Mouse (Mus musculus) stomach, embryonic 16.5 days (tissue): ENCODE measurements around the gene Spsb1. TPM values are rescaled to one million over a fixed set of nuclear protein-coding genes. Genes with fewer than 3 reads are reported as not detected.

Source experiments
- ATAC-seq: fragments of 200-750 bp; cut with Nextera tagmentation; 2 replicates; pipeline ENCODE4 v1.8.0; 2017; ENCODE audit warnings: moderate number of reproducible peaks, moderate TSS enrichment; ENCODE audit not compliant: insufficient read depth, low FRiP score
- H3K27ac ChIP-seq: fragments of 300-500 bp; sonication (generic); 2 replicates; pipeline ENCODE4 v1.5.1; 2014; ENCODE audit warnings: low read length
- H3K27me3 ChIP-seq: fragments of 300-500 bp; sonication (generic); 2 replicates; pipeline ENCODE4 v1.6.1; 2014; ENCODE audit warnings: low read length, control low read depth, mixed read lengths; ENCODE audit not compliant: control insufficient read depth, insufficient read depth
- H3K36me3 ChIP-seq: fragments of 300-500 bp; sonication (generic); 2 replicates; pipeline ENCODE4 v1.6.1; 2014; ENCODE audit warnings: low read length; ENCODE audit not compliant: control insufficient read depth, insufficient read depth
- H3K4me1 ChIP-seq: fragments of 300-500 bp; sonication (generic); 2 replicates; pipeline ENCODE4 v1.6.1; 2014; ENCODE audit warnings: low read length, control low read depth, mixed read lengths; ENCODE audit not compliant: control insufficient read depth, insufficient read depth
- H3K4me2 ChIP-seq: fragments of 300-500 bp; sonication (generic); 2 replicates; pipeline ENCODE4 v1.6.1; 2014; ENCODE audit warnings: low read depth, low read length, mixed read lengths
- H3K4me3 ChIP-seq: fragments of 300-500 bp; sonication (generic); replicated peaks from 2 replicates; pipeline ENCODE4 v1.5.1; 2014; ENCODE audit warnings: mild to moderate bottlenecking, low read length
- H3K9ac ChIP-seq: fragments of 300-500 bp; sonication (generic); 2 replicates; pipeline ENCODE4 v1.6.1; 2014; ENCODE audit warnings: low read length
- H3K9me3 ChIP-seq: fragments of 300-500 bp; sonication (generic); replicated peaks from 2 replicates; pipeline ENCODE4 v1.6.1; 2016; ENCODE audit warnings: low read length, control low read depth; ENCODE audit not compliant: control insufficient read depth
- WGBS: fragments of 180-500 bp; shearing (Covaris S2); extraction: QIAGEN DNeasy Blood & Tissue Kit; methylation state at CpG from one replicate; pipeline ENCODE4 v1.1.7; 2014; 5-methylcytosine and 5-hydroxymethylcytosine counted together
- polyA plus RNA-seq: library from polyadenylated mRNA; unstranded; fragments of >200 nt; fragmentation: Nextera tagmentation; extraction: Ambion mirVana; gene quantifications from 2 replicates; pipeline ENCODE4 v1.2.1, GENCODE M21; 2015

Gene Spsb1
- polyA plus RNA-seq, 1 experiment from 2014 or later = 14.6 TPM

- WGBS = 67% methylated on average over 3 of the region's 3 CpGs
- Histone ChIP-seq H3K27ac (no peak overlapping the region), H3K4me2 (no peak overlapping the region), H3K9ac (no peak overlapping the region; the same call in 1 of the 2 replicates), H3K36me3 (no peaks in the 10 kb centered on the region), H3K27me3 (no peaks in the 10 kb centered on the region), H3K4me1 (0 out of 2 replicates have a peak, but pooled peaks cover 6% of the 10 kb centered on the region), H3K4me3 (no peak overlapping the region), H3K9me3 (no peaks in the 10 kb centered on the region)
- ATAC-seq = no peak
These were observed 9.9 kb upstream of the Spsb1 start for GRCm38 (mm10) chr4:149964770-149965169.

DNA sequence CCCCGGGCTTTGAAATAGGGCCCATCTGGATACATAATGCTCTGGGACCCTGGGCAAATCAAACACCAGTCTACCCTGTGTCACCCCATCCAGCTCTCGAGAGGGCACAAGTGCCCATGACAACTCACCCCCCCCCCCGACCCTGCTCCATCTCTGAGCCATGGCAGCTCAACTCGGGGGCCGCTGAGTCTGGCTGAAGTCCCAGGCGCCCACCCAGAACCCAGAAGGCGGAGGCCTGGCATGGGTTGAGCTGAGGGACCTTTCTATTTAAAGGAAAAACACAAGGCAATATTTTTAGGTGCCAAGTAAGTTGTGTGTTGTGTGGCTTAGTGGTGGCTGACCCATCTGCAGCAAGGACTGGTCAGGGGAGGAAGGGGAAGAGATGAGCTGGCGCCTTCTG is 9.4 kb upstream of the Spsb1 start:
- no peak for ATAC-seq
- Histone ChIP-seq H3K4me1 (0 out of 2 replicates have a peak, but pooled peaks cover 6% of the 10 kb centered on the region), H3K9me3 (no peaks in the 10 kb centered on the region), H3K36me3 (no peaks in the 10 kb centered on the region), H3K4me3 (no peak overlapping the region), H3K27ac (no peak overlapping the region), H3K27me3 (no peaks in the 10 kb centered on the region), H3K4me2 (no peak overlapping the region), H3K9ac (no peak overlapping the region)
- 83% methylated on average over 8 of the region's 8 CpGs for WGBS

DNA sequence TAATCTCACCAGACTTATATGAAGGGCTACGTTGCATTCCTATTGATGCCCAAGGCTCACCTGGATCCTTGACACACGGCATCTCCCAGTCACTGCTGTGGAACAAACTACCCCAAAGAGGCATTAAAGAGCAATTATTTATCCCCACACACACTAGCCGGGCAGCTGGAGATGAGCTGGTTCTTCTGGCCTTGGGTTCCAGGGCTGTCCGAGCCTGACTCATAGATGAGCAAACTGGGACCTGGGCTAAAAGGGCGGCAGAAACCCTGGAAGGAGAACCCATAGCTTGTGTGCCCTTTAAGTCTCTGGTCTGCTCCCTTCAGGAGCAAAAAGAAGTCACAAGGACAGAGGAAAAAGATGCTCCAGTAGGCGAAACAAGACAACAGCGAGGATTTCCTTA is 5.5 kb upstream of the Spsb1 start:
- ATAC-seq = no peak
- Histone ChIP-seq H3K36me3 (no peaks in the 10 kb centered on the region), H3K27ac (no peak overlapping the region), H3K9ac (no peak overlapping the region), H3K4me1 (0 out of 2 replicates have a peak, but pooled peaks cover 2% of the 10 kb centered on the region), H3K4me3 (no peak overlapping the region), H3K4me2 (no peak overlapping the region), H3K9me3 (no peaks in the 10 kb centered on the region), H3K27me3 (peaks cover 17% of the 10 kb centered on the region; the same call in 1 of the 2 replicates)
- 80% methylated on average over 7 of the region's 7 CpGs for WGBS

DNA sequence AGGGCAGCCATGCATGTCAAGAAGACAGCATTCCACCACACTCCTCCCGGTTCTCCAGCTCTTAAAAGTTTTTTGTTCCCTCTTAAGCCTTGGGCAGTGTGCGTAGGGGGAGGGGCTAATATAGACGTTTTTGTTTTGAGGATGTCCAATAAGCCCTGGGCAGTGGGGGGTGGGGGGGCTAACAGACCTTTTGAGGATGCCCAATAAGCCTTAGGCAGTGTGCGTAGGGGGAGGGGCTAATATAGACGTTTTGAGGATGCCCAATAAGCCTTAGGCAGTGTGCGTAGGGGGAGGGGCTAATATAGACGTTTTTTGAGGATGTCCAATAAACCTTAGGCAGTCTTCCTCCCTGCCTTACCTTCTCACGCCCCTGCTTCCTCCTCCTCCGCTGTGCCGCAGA is 5.0 kb upstream of the Spsb1 start:
- Histone ChIP-seq H3K4me3 (no peak overlapping the region), H3K9ac (no peak overlapping the region), H3K4me2 (no peak overlapping the region), H3K36me3 (no peaks in the 10 kb centered on the region), H3K27ac (no peak overlapping the region), H3K27me3 (peaks cover 17% of the 10 kb centered on the region; the same call in 1 of the 2 replicates), H3K4me1 (0 out of 2 replicates have a peak, but pooled peaks cover 2% of the 10 kb centered on the region), H3K9me3 (no peaks in the 10 kb centered on the region)
- ATAC-seq = no peak
- 53% methylated on average over 10 of the region's 10 CpGs for WGBS

GRCm38 (mm10) chr4:149958566-149958965 is 3.7 kb upstream of the Spsb1 start:
- Histone ChIP-seq H3K36me3 (no peaks in the 10 kb centered on the region), H3K4me3 (no peak overlapping the region), H3K4me1 (peaks cover 7% of the 10 kb centered on the region; the same call in 1 of the 2 replicates), H3K27me3 (peaks cover 17% of the 10 kb centered on the region; the same call in 1 of the 2 replicates), H3K9ac (no peak overlapping the region), H3K9me3 (no peaks in the 10 kb centered on the region), H3K27ac (no peak overlapping the region), H3K4me2 (no peak overlapping the region)
- 5% methylated on average over 5 of the region's 5 CpGs for WGBS
- no peak for ATAC-seq

GRCm38 (mm10) chr4:149956048-149956447 is 1.2 kb upstream of the Spsb1 start:
- Histone ChIP-seq H3K9me3 (no peaks in the 10 kb centered on the region), H3K9ac (no peak overlapping the region), H3K27ac (no peak overlapping the region), H3K36me3 (no peaks in the 10 kb centered on the region), H3K4me3 (no peak overlapping the region), H3K4me2 (no peak overlapping the region), H3K27me3 (peaks cover 17% of the 10 kb centered on the region; the same call in 1 of the 2 replicates), H3K4me1 (peaks cover 12% of the 10 kb centered on the region; the same call in 1 of the 2 replicates)
- WGBS = 43% methylated on average over 13 of the region's 13 CpGs
- ATAC-seq = no peak

DNA sequence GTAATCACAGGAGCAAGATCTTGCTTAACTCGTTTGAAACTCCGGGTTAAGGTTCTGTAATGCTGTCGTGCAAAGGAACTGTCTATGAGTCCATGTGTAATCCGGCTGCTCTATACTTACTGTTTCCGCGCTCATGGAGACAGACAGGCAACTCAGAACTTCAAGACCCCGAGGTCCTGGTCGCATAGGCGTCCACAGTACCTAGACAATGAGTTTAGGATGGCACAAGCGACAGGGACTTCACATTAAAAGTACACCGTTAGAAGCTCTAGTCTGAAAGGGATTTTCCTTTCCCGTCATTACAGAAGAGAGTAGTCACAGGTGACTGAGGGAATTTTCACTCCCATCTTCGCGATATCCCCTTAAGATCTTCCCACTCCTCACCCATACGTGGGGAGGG is 788 bp upstream of the Spsb1 start:
- Histone ChIP-seq H3K36me3 (no peaks in the 10 kb centered on the region), H3K4me3 (peak overlapping the region; percentile 71), H3K27ac (0 out of 2 replicates have a peak overlapping the region, but pooled peaks have one; percentile 16), H3K9ac (peak overlapping the region; percentile 64), H3K4me1 (peaks cover 12% of the 10 kb centered on the region; the same call in 1 of the 2 replicates), H3K27me3 (peaks cover 17% of the 10 kb centered on the region; the same call in 1 of the 2 replicates), H3K9me3 (no peaks in the 10 kb centered on the region), H3K4me2 (peak overlapping the region; percentile 100)
- no peak for ATAC-seq
- WGBS = 12% methylated on average over 15 of the region's 15 CpGs

- Histone ChIP-seq H3K4me1 (peaks cover 12% of the 10 kb centered on the region; the same call in 1 of the 2 replicates), H3K27ac (peak overlapping the region; percentile 76; the same call in 1 of the 2 replicates), H3K27me3 (peaks cover 17% of the 10 kb centered on the region; the same call in 1 of the 2 replicates), H3K4me3 (peak overlapping the region; percentile 71), H3K36me3 (no peaks in the 10 kb centered on the region), H3K9ac (peak overlapping the region; percentile 91), H3K4me2 (peak overlapping the region; percentile 100), H3K9me3 (no peaks in the 10 kb centered on the region)
- WGBS = 4% methylated on average over 32 of the region's 32 CpGs
- ATAC-seq = no peak
These were observed 992 bp downstream of the Spsb1 start for GRCm38 (mm10) chr4:149953621-149954481.

DNA sequence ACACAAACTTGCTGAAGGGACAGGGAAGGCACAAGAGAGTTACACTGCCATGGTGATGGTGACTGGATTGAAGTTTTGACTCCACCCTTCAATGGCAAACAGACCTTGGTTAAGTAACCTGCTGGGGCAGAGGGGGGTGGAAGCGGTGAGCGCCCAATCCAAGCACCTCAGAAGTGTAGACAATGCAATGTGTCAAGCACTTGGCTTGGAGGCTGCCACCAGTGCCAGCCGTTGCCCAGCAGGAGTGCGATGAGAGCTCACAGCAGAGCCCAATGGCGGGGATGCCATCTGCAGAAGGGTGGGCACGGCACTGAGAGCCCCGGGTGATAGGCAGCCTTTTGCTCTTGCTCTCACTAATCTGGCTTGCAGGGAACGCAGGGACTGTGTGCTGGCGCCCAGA is 2.6 kb downstream of the Spsb1 start:
- Histone ChIP-seq H3K27ac (no peak overlapping the region), H3K9me3 (no peaks in the 10 kb centered on the region), H3K4me3 (no peak overlapping the region), H3K27me3 (peaks cover 15% of the 10 kb centered on the region; the same call in 1 of the 2 replicates), H3K36me3 (no peaks in the 10 kb centered on the region), H3K9ac (no peak overlapping the region), H3K4me2 (no peak overlapping the region), H3K4me1 (peaks cover 15% of the 10 kb centered on the region; the same call in 1 of the 2 replicates)
- WGBS = 87% methylated on average over 9 of the region's 9 CpGs
- no peak for ATAC-seq
